Mouse (Mus musculus) limb, embryonic 11.5 days (tissue): ENCODE data around the gene Nosip. TPM values are rescaled to one million over a fixed set of nuclear protein-coding genes. Genes with fewer than 3 reads are reported as not detected.

Experiments used
- ATAC-seq: fragments of 200-750 bp; cut with Nextera tagmentation; 2 replicates; pipeline ENCODE4 v1.8.0; 2017; ENCODE audit warnings: low read depth; ENCODE audit not compliant: insufficient number of reproducible peaks, low FRiP score, low TSS enrichment
- DNase-seq: peaks from one replicate; pipeline ENCODE4 v3.0.0-alpha.2; 2015; ENCODE audit warnings: low spot score
- H3K27ac ChIP-seq: fragments of 300-500 bp; sonication (generic); replicated peaks from 2 replicates; pipeline ENCODE4 v1.5.1; 2014; ENCODE audit warnings: low read depth, mild to moderate bottlenecking, low read length
- H3K27me3 ChIP-seq: fragments of 300-500 bp; sonication (generic); 2 replicates; pipeline ENCODE4 v1.6.1; 2014; ENCODE audit warnings: mild to moderate bottlenecking, low read length, mixed read lengths; ENCODE audit not compliant: control insufficient read depth, insufficient read depth
- H3K36me3 ChIP-seq: fragments of 300-500 bp; sonication (generic); 2 replicates; pipeline ENCODE4 v1.6.1; 2014; ENCODE audit warnings: mild to moderate bottlenecking, low read length, moderate library complexity, mixed read lengths; ENCODE audit not compliant: control insufficient read depth, insufficient read depth
- H3K4me1 ChIP-seq: fragments of 300-500 bp; sonication (generic); 2 replicates; pipeline ENCODE4 v1.6.1; 2014; ENCODE audit warnings: low read length, mixed read lengths; ENCODE audit not compliant: control insufficient read depth, insufficient read depth
- H3K4me2 ChIP-seq: fragments of 300-500 bp; sonication (generic); 2 replicates; pipeline ENCODE4 v1.6.1; 2014; ENCODE audit warnings: low read depth, mild to moderate bottlenecking, moderate library complexity; ENCODE audit not compliant: severe bottlenecking
- H3K4me3 ChIP-seq: fragments of 300-500 bp; sonication (generic); 2 replicates; pipeline ENCODE4 v1.5.1; 2014; ENCODE audit warnings: low read depth, low read length
- H3K9ac ChIP-seq: fragments of 300-500 bp; sonication (generic); 2 replicates; pipeline ENCODE4 v1.6.1; 2014; ENCODE audit warnings: mild to moderate bottlenecking, low read length
- H3K9me3 ChIP-seq: fragments of 300-500 bp; sonication (generic); 2 replicates; pipeline ENCODE4 v1.6.1; 2016; ENCODE audit warnings: low read length; ENCODE audit not compliant: control insufficient read depth
- WGBS: fragments of 180-500 bp; shearing (Covaris S2); extraction: QIAGEN DNeasy Blood & Tissue Kit; methylation state at CpG from one replicate; pipeline ENCODE4 v1.1.7; 2014; 5-methylcytosine and 5-hydroxymethylcytosine counted together
- polyA plus RNA-seq: library from polyadenylated mRNA; unstranded; fragments of >200 nt; fragmentation: Nextera tagmentation; extraction: Ambion mirVana; gene quantifications from 2 replicates; pipeline ENCODE4 v1.2.1, GENCODE M21; 2014

Nosip gene
- polyA plus RNA-seq, 1 experiment from 2014 or later: 70.2 TPM

DNA sequence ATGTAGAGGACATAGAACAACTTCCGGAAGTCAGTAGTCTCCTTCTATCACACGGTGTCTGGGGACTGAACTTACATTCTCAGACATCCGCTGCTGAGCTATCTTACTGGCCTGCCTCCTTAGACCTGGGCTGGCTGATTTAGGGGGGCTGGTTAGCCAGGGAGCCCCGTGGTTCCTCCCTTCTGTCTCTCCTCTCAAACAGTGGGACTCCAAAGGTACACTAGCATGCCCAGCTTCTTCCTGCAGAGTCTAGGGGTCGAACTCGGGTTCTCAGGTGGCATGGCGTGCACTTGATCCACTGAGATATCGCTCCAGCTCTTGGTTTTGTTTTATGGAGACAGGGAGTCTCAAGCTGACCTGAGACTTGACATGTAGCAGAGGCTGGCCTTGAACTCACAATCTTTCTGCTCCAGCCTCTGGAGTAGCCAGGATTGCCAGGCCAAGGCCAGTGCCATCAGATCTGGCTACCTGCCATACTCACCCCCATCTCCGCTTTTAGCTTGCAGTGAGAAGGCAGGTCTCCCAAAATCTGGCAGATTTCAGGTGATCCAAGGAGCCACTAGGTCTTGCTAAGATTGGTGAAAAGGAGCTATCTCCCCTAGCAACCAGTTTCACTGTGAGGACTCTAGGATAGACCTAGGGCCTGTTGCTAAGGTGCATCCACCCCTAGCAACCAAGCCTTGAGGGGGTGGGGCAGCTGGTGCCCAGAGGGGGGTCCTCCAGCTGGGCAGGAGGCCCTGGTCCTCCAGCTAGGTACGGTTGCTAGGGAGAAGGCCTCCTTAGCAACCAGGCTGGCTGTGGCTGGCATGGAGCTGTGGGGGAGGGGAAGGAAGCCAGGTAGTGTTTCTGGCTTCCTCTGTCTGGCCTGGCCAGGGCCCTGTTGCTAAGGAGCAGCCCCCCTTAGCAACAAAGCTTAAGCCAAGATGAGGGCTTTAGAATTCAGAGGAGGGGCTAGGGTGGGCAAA, 3.3 kb upstream of the Nosip start:
- ATAC-seq (peak; percentile 14; the same call in 1 of the 2 replicates), DNase-seq (peak; percentile 67)
- WGBS: 79% methylated on average over 10 of the region's 10 CpGs
- H3K27ac ChIP-seq: peak overlapping the region; percentile 47; the same call in 1 of the 2 replicates
- peaks cover 18% of the 10 kb centered on the region; the same call in 1 of the 2 replicates for H3K4me1 ChIP-seq
- peak overlapping the region; percentile 25; the same call in 1 of the 2 replicates for H3K4me2 ChIP-seq
- 0 out of 2 replicates have a peak, but pooled peaks cover 2% of the 10 kb centered on the region for H3K36me3 ChIP-seq
- H3K9me3 ChIP-seq: no peaks in the 10 kb centered on the region
- 0 out of 2 replicates have a peak overlapping the region, but pooled peaks have one; percentile 9 for H3K9ac ChIP-seq
- no peaks in the 10 kb centered on the region for H3K27me3 ChIP-seq
- 0 out of 2 replicates have a peak overlapping the region, but pooled peaks have one; percentile 3 for H3K4me3 ChIP-seq

DNA sequence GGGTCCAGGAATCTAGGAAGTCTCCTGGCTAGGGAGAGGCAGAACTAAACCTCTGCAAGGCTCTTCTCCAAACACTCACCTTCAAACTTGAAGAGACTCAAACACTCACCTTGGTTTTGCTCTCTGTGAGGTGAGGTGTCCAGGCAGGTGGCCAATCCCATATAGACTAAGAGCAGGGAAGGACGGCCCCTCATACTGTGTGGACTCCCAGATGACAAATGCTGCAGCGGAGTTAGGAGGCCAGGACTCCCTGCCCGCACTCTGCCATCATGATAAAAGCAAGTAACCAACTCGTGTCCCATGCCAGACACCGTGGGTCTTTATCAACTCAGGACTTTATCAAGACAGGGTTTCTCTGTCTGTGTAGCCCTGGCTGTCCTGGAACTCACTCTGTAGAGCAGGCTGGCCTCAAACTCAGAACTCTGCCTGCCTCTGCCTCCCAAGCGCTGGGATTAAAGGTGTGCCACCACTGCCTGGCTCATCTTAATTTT, 1.6 kb upstream of the Nosip start:
- ATAC-seq (no peak), DNase-seq (no peak)
- Histone ChIP-seq H3K9me3 (no peaks in the 10 kb centered on the region), H3K27me3 (no peaks in the 10 kb centered on the region), H3K4me1 (peaks cover 18% of the 10 kb centered on the region; the same call in 1 of the 2 replicates), H3K9ac (no peak overlapping the region), H3K4me3 (no peak overlapping the region), H3K27ac (no peak overlapping the region), H3K36me3 (0 out of 2 replicates have a peak, but pooled peaks cover 2% of the 10 kb centered on the region), H3K4me2 (peak overlapping the region; percentile 44; the same call in 1 of the 2 replicates)
- WGBS: 91% methylated on average over 6 of the region's 6 CpGs

DNA sequence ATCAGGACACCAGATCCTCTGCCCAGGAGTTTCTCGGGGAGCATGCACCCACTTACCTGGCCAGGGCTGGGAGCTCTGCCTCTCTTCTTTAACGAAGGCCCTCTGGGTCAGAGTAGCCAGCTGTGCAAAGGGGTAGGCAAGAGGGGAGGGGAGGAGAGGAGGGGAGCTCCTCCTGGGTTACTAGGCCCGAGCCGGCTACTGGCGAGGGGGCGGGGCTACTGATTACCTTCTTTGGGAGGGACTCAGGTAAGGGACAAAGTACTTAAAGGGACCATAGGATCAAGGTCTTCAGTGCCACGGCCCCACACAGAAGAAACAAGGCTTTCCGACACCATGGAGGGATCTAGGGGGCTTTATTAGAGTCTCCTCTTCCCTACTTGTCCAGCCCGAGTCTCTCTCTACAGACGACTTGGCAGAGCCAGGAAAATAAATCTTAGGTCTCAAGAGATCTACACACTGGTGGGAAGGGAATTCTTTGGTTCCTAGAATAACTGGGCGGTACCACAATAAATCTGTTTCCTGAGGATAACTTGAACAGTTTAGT, 625 bp upstream of the Nosip start:
- ATAC-seq (no peak), DNase-seq (peak; percentile 50)
- Histone ChIP-seq H3K27me3 (no peaks in the 10 kb centered on the region), H3K36me3 (0 out of 2 replicates have a peak, but pooled peaks cover 2% of the 10 kb centered on the region), H3K9me3 (no peaks in the 10 kb centered on the region), H3K9ac (peak overlapping the region; percentile 57), H3K27ac (no peak overlapping the region), H3K4me3 (peak overlapping the region; percentile 56), H3K4me2 (peak overlapping the region; percentile 44), H3K4me1 (peaks cover 18% of the 10 kb centered on the region; the same call in 1 of the 2 replicates)
- 18% methylated on average over 11 of the region's 11 CpGs for WGBS

DNA sequence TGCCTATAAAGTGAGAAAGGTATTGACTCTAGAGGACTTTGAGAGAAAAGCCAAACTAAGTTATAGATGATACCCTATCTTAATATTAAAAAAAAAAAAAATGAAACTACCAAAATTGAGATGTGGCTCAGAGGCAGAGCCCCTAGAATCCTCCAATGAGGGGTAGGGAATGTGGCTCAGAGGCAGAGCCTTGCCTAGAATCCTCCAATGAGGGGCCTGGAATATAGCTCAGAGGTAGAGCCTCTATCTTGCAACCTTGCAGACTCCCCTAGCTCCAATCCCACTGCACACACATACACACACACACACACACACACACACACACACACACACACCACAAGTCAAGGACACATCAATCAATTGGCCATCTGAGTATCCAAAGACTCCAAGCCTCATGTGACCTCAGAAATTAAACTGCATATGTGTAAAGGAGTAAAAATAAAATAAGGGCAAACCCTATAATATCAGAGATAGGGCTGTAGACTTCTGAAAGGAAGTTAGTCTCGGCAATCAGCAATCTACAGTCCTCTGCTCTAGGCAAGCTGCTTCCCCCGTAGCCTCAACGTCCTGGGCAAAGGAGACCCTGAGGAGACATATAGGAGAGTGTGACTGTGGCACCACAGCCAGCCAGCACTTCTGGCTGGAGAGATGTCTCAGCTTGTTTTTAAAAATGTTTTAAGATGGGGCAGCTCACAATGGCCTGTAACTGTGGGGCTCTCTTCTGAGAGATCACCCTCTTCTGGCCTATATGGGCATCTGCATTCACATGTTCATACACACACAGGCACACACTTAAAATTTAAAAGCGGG, 5.2 kb downstream of the Nosip start:
- H3K36me3 ChIP-seq: no peaks in the 10 kb centered on the region
- H3K4me1 ChIP-seq: 0 out of 2 replicates have a peak, but pooled peaks cover 4% of the 10 kb centered on the region
- H3K9me3 ChIP-seq: no peaks in the 10 kb centered on the region
- no peak for ATAC-seq
- H3K4me2 ChIP-seq: no peak overlapping the region
- no peak overlapping the region for H3K27ac ChIP-seq
- no peak for DNase-seq
- no peaks in the 10 kb centered on the region for H3K27me3 ChIP-seq
- no peak overlapping the region for H3K9ac ChIP-seq
- 68% methylated on average over 4 of the region's 4 CpGs for WGBS
- no peak overlapping the region for H3K4me3 ChIP-seq

DNA sequence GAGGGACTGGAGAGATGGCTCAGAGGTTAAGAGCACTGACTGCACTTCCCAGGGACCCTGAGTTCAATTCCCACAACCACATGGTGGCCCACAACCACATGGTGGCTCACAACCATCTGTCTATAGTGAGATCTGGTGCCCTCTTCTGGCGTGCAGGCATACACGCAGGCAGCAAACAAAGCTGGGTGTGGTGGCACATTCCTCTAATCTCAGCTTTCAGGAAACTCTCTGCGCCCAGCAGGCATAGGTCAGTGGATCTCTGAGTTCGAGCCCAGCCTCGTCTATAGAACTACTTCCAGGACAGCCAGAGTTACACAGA, 5.7 kb downstream of the Nosip start:
- Histone ChIP-seq H3K27ac (no peak overlapping the region), H3K4me3 (no peak overlapping the region), H3K4me2 (no peak overlapping the region), H3K9me3 (no peaks in the 10 kb centered on the region), H3K27me3 (no peaks in the 10 kb centered on the region), H3K9ac (no peak overlapping the region), H3K4me1 (0 out of 2 replicates have a peak, but pooled peaks cover 4% of the 10 kb centered on the region), H3K36me3 (no peaks in the 10 kb centered on the region)
- 28% methylated on average over 5 of the region's 5 CpGs for WGBS
- DNase-seq (peak; percentile 68), ATAC-seq (no peak)

DNA sequence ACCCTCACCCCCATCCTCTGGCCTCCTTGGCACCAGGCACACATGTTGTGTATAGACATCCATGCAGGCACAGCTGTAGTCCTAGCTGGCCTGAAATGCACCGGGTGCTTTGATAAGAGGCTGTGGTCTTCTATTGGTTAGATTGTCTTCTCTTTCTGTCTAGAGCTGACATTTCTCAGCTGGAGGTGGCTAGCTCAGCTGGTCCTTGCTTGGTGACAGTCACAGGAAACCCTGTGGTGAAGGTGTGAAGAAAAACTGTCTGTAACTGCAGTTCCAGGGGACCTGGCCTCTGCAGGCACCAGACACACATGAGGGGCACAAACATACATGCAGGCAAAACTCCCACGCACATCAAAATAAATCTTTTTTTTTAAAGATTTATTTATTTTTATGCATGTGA, 7.4 kb downstream of the Nosip start:
- H3K4me3 ChIP-seq: no peak overlapping the region
- ATAC-seq: no peak
- no peaks in the 10 kb centered on the region for H3K36me3 ChIP-seq
- no peak for DNase-seq
- no peaks in the 10 kb centered on the region for H3K9me3 ChIP-seq
- no peak overlapping the region for H3K27ac ChIP-seq
- H3K27me3 ChIP-seq: no peaks in the 10 kb centered on the region
- no peak overlapping the region for H3K9ac ChIP-seq
- 93% methylated on average over 2 of the region's 2 CpGs for WGBS
- H3K4me2 ChIP-seq: no peak overlapping the region
- no peaks in the 10 kb centered on the region for H3K4me1 ChIP-seq

DNA sequence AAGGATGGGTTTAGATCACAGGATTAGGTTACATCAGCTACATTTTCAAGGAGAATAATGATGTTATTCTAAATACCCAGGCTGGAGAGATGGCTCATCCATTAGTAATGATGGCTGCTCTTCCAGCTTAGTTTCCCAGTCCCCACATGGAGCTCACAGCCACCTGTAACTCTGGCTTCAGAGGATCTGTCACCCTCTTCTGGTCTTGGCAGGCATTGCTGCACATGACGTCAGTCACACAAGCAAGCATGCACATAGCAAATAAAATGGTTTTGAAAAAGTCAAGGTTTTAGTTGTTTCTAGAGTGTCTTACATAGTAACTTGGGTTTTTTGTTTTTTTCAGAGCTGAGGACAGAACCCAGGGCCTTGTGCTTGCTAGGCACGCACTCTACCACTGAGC, 10.0 kb downstream of the Nosip start:
- Histone ChIP-seq H3K9me3 (no peaks in the 10 kb centered on the region), H3K4me2 (no peak overlapping the region), H3K4me3 (no peak overlapping the region), H3K4me1 (no peaks in the 10 kb centered on the region), H3K36me3 (peaks cover 2% of the 10 kb centered on the region; the same call in 1 of the 2 replicates), H3K27me3 (no peaks in the 10 kb centered on the region), H3K9ac (no peak overlapping the region), H3K27ac (no peak overlapping the region)
- no peak for DNase-seq
- ATAC-seq: no peak
- 88% methylated on average over 2 of the region's 2 CpGs for WGBS
